Mouse (Mus musculus) R1 (cell line): ENCODE measurements around the gene Pappa.

ENCODE experiments used
- DNase-seq: peaks from one replicate; pipeline ENCODE4 v3.0.0-alpha.2; 2018; ENCODE audit warnings: low read depth, low spot score

Pappa gene

GRCm38 (mm10) chr4:65325816-65326215, 201.8 kb downstream of the Pappa start:
- no peak for DNase-seq

- no peak for DNase-seq
Measured at GRCm38 (mm10) chr4:65328486-65329308, 204.7 kb downstream of the Pappa start.

- DNase-seq = no peak
Measured at GRCm38 (mm10) chr4:65333718-65334117, 209.7 kb downstream of the Pappa start.

- no peak for DNase-seq
Measured at GRCm38 (mm10) chr4:65341766-65342165, 217.8 kb downstream of the Pappa start.

GRCm38 (mm10) chr4:65350521-65350920, 226.5 kb downstream of the Pappa start:
- DNase-seq = no peak

- no peak for DNase-seq
Measured at GRCm38 (mm10) chr4:65354580-65354979, 230.6 kb downstream of the Pappa start.

- no peak for DNase-seq
Measured at GRCm38 (mm10) chr4:65367135-65367534, 243.2 kb downstream of the Pappa start.

GRCm38 (mm10) chr4:65372731-65373130, 248.8 kb downstream of the Pappa start:
- no peak for DNase-seq

GRCm38 (mm10) chr4:65373841-65374240, 249.9 kb downstream of the Pappa start:
- DNase-seq = no peak

GRCm38 (mm10) chr4:65376571-65376970, 252.6 kb downstream of the Pappa start:
- DNase-seq = no peak

- no peak for DNase-seq
Measured at GRCm38 (mm10) chr4:65379461-65379860, 255.5 kb downstream of the Pappa start.

- DNase-seq = no peak
Measured at GRCm38 (mm10) chr4:65383070-65383469, 259.1 kb downstream of the Pappa start.

GRCm38 (mm10) chr4:65391001-65391400, 267.0 kb downstream of the Pappa start:
- no peak for DNase-seq

GRCm38 (mm10) chr4:65396806-65397205, 272.8 kb downstream of the Pappa start:
- no peak for DNase-seq

GRCm38 (mm10) chr4:65399457-65399856, 275.5 kb downstream of the Pappa start:
- DNase-seq = no peak

- no peak for DNase-seq
Measured at GRCm38 (mm10) chr4:65402286-65402685, 278.3 kb downstream of the Pappa start.

- DNase-seq = no peak
Measured at GRCm38 (mm10) chr4:65402836-65403634, 279.1 kb downstream of the Pappa start.
